Mouse (Mus musculus) splenic B cell, adult 2 months (primary cell): Measurements from ENCODE around the gene Chd9.

ENCODE experiments used
- DNase-seq: peaks from one replicate; pipeline ENCODE4 v3.0.0-alpha.2; 2011; ENCODE audit warnings: low read depth, low spot score
- H3K27me3 ChIP-seq: 2 replicates; pipeline ENCODE4 v1.6.1; 2012; ENCODE audit warnings: mild to moderate bottlenecking, low read length, moderate library complexity, mixed read lengths; ENCODE audit not compliant: control insufficient read depth, poor library complexity, insufficient read depth, severe bottlenecking
- H3K36me3 ChIP-seq: 2 replicates; pipeline ENCODE4 v1.6.1; 2012; ENCODE audit warnings: mild to moderate bottlenecking, low read length, moderate library complexity, mixed read lengths; ENCODE audit not compliant: control insufficient read depth, poor library complexity, insufficient read depth, severe bottlenecking

Chd9 gene

GRCm38 (mm10) chr8:91077077-91077867 lies 249.1 kb downstream of the Chd9 start:
- peaks cover 9% of the 10 kb centered on the region for H3K36me3 ChIP-seq
- H3K27me3 ChIP-seq = no peaks in the 10 kb centered on the region
- DNase-seq = no peak

- DNase-seq = peak; percentile 18
- peaks cover 14% of the 10 kb centered on the region for H3K36me3 ChIP-seq
- H3K27me3 ChIP-seq = no peaks in the 10 kb centered on the region
These were observed 251.5 kb downstream of the Chd9 start for GRCm38 (mm10) chr8:91079678-91080077.

- peak; percentile 52 for DNase-seq
- peaks cover 16% of the 10 kb centered on the region for H3K36me3 ChIP-seq
- no peaks in the 10 kb centered on the region for H3K27me3 ChIP-seq
These were observed 253.8 kb downstream of the Chd9 start for GRCm38 (mm10) chr8:91081911-91082310.

- Histone ChIP-seq H3K27me3 (no peaks in the 10 kb centered on the region), H3K36me3 (peaks cover 17% of the 10 kb centered on the region)
- peak; percentile 47 for DNase-seq
These were observed 254.3 kb downstream of the Chd9 start for GRCm38 (mm10) chr8:91082428-91082827.

- Histone ChIP-seq H3K36me3 (peaks cover 26% of the 10 kb centered on the region), H3K27me3 (no peaks in the 10 kb centered on the region)
- DNase-seq = no peak
These were observed 260.3 kb downstream of the Chd9 start for GRCm38 (mm10) chr8:91088452-91088851.

GRCm38 (mm10) chr8:91089601-91090000 lies 261.4 kb downstream of the Chd9 start:
- Histone ChIP-seq H3K36me3 (peaks cover 26% of the 10 kb centered on the region), H3K27me3 (no peaks in the 10 kb centered on the region)
- DNase-seq = no peak

GRCm38 (mm10) chr8:91094135-91094534 lies 266.0 kb downstream of the Chd9 start:
- DNase-seq = no peak
- H3K36me3 ChIP-seq = peaks cover 31% of the 10 kb centered on the region
- H3K27me3 ChIP-seq = no peaks in the 10 kb centered on the region

GRCm38 (mm10) chr8:91098106-91098505 lies 270.0 kb downstream of the Chd9 start:
- Histone ChIP-seq H3K36me3 (peaks cover 30% of the 10 kb centered on the region), H3K27me3 (no peaks in the 10 kb centered on the region)
- no peak for DNase-seq
